Mouse (Mus musculus): Measurements from ENCODE around the gene Atpaf1. TPM values are rescaled to one million over a fixed set of nuclear protein-coding genes. Genes with fewer than 3 reads are reported as not detected.
A peak's percentile ranks its signal among the peaks of the same experiment; 100 is the strongest.

Gene Atpaf1
- polyA plus RNA-seq, 1 experiment from 2014 or later: 42.1 TPM

- no peak overlapping the region for H3K4me3 ChIP-seq (ENCODE audit: low read depth, low read length)
- no peaks in the 10 kb centered on the region for H3K27me3 ChIP-seq (replicated peaks; ENCODE audit: control insufficient read depth, insufficient read depth, low read length)
- H3K4me2 ChIP-seq: no peak overlapping the region; the same call in 1 of the 2 replicates
- peaks cover 20% of the 10 kb centered on the region; the same call in 1 of the 2 replicates for H3K36me3 ChIP-seq (ENCODE audit: control insufficient read depth, insufficient read depth, low read length)
- no peaks in the 10 kb centered on the region for H3K9me3 ChIP-seq (ENCODE audit: control insufficient read depth, low read length)
- H3K9ac ChIP-seq (ENCODE audit: low read depth, low read length): no peak overlapping the region
- no peak for DNase-seq (ENCODE audit: low spot score)
- no peak overlapping the region for H3K27ac ChIP-seq (ENCODE audit: low read depth, low read length)
- no peak for ATAC-seq (replicated peaks; ENCODE audit: low FRiP score)
- WGBS: 91% methylated on average over 22 of the region's 22 CpGs
- H3K4me1 ChIP-seq (replicated peaks; ENCODE audit: control insufficient read depth, insufficient read depth, low read length): peaks cover 20% of the 10 kb centered on the region
Measured at GRCm38 (mm10) chr4:115831221-115831620, 46.6 kb downstream of the Atpaf1 start.

- ATAC-seq (replicated peaks; ENCODE audit: low FRiP score): no peak
- no peaks in the 10 kb centered on the region for H3K27me3 ChIP-seq (replicated peaks; ENCODE audit: control insufficient read depth, insufficient read depth, low read length)
- DNase-seq (ENCODE audit: low spot score): no peak
- no peak overlapping the region for H3K4me3 ChIP-seq (ENCODE audit: low read depth, low read length)
- no peaks in the 10 kb centered on the region for H3K9me3 ChIP-seq (ENCODE audit: control insufficient read depth, low read length)
- H3K4me2 ChIP-seq: no peak overlapping the region
- H3K4me1 ChIP-seq (replicated peaks; ENCODE audit: control insufficient read depth, insufficient read depth, low read length): peaks cover 20% of the 10 kb centered on the region
- H3K36me3 ChIP-seq (ENCODE audit: control insufficient read depth, insufficient read depth, low read length): peaks cover 20% of the 10 kb centered on the region; the same call in 1 of the 2 replicates
- no peak overlapping the region for H3K9ac ChIP-seq (ENCODE audit: low read depth, low read length)
- no peak overlapping the region for H3K27ac ChIP-seq (ENCODE audit: low read depth, low read length)
- WGBS: 62% methylated on average over 2 of the region's 2 CpGs
Measured at GRCm38 (mm10) chr4:115832040-115832439, 47.4 kb downstream of the Atpaf1 start.

- no peaks in the 10 kb centered on the region for H3K9me3 ChIP-seq (ENCODE audit: control insufficient read depth, low read length)
- ATAC-seq (replicated peaks; ENCODE audit: low FRiP score): no peak
- H3K27me3 ChIP-seq (replicated peaks; ENCODE audit: control insufficient read depth, insufficient read depth, low read length): no peaks in the 10 kb centered on the region
- H3K36me3 ChIP-seq (ENCODE audit: control insufficient read depth, insufficient read depth, low read length): peaks cover 20% of the 10 kb centered on the region; the same call in 1 of the 2 replicates
- no peak overlapping the region for H3K4me2 ChIP-seq
- 68% methylated on average over 2 of the region's 2 CpGs for WGBS
- DNase-seq (ENCODE audit: low spot score): no peak
- no peak overlapping the region for H3K9ac ChIP-seq (ENCODE audit: low read depth, low read length)
- peaks cover 9% of the 10 kb centered on the region; the same call in 1 of the 2 replicates for H3K4me1 ChIP-seq (replicated peaks; ENCODE audit: control insufficient read depth, insufficient read depth, low read length)
- H3K27ac ChIP-seq (ENCODE audit: low read depth, low read length): no peak overlapping the region
- H3K4me3 ChIP-seq (ENCODE audit: low read depth, low read length): no peak overlapping the region
Measured at GRCm38 (mm10) chr4:115835576-115835975, 51.0 kb downstream of the Atpaf1 start.

- Histone ChIP-seq H3K27ac (ENCODE audit: low read depth, low read length) (no peak overlapping the region), H3K4me2 (peak overlapping the region; percentile 62), H3K9ac (ENCODE audit: low read depth, low read length) (peak overlapping the region; percentile 26; the same call in 1 of the 2 replicates), H3K4me3 (ENCODE audit: low read depth, low read length) (peak overlapping the region; percentile 78), H3K27me3 (replicated peaks; ENCODE audit: control insufficient read depth, insufficient read depth, low read length) (no peaks in the 10 kb centered on the region), H3K4me1 (replicated peaks; ENCODE audit: control insufficient read depth, insufficient read depth, low read length) (peaks cover 13% of the 10 kb centered on the region; the same call in 1 of the 2 replicates), H3K36me3 (ENCODE audit: control insufficient read depth, insufficient read depth, low read length) (peaks cover 15% of the 10 kb centered on the region; the same call in 1 of the 2 replicates), H3K9me3 (ENCODE audit: control insufficient read depth, low read length) (no peaks in the 10 kb centered on the region)
- DNase-seq (ENCODE audit: low spot score): no peak
- ATAC-seq (replicated peaks; ENCODE audit: low FRiP score): no peak
- 47% methylated on average over 4 of the region's 4 CpGs for WGBS
Measured at GRCm38 (mm10) chr4:115838196-115838595, 53.6 kb downstream of the Atpaf1 start.

GRCm38 (mm10) chr4:115838696-115839641, 54.4 kb downstream of the Atpaf1 start, which contains the start of gene Mknk1:
Gene Mknk1 (plus strand): TSS chr4:115839198.
- Histone ChIP-seq H3K9ac (ENCODE audit: low read depth, low read length) (peak within 1 kb of the TSS; percentile 75), H3K27ac (ENCODE audit: low read depth, low read length) (peak within 1 kb of the TSS; percentile 56), H3K4me1 (replicated peaks; ENCODE audit: control insufficient read depth, insufficient read depth, low read length) (peaks cover 13% of the 10 kb centered on the region; the same call in 1 of the 2 replicates), H3K9me3 (ENCODE audit: control insufficient read depth, low read length) (no peaks in the 10 kb centered on the region), H3K4me3 (ENCODE audit: low read depth, low read length) (peak within 1 kb of the TSS; percentile 78), H3K4me2 (peak within 1 kb of the TSS; percentile 62), H3K36me3 (ENCODE audit: control insufficient read depth, insufficient read depth, low read length) (peaks cover 11% of the 10 kb centered on the region; the same call in 1 of the 2 replicates), H3K27me3 (replicated peaks; ENCODE audit: control insufficient read depth, insufficient read depth, low read length) (no peaks in the 10 kb centered on the region)
- DNase-seq (ENCODE audit: low spot score) (peak; percentile 91), ATAC-seq (replicated peaks; ENCODE audit: low FRiP score) (peak; percentile 94)
- 1% methylated on average over 51 of the region's 51 CpGs for WGBS

GRCm38 (mm10) chr4:115839956-115840355, 55.3 kb downstream of the Atpaf1 start:
- DNase-seq (ENCODE audit: low spot score): no peak
- Histone ChIP-seq H3K4me3 (ENCODE audit: low read depth, low read length) (peak overlapping the region; percentile 78), H3K9me3 (ENCODE audit: control insufficient read depth, low read length) (no peaks in the 10 kb centered on the region), H3K27ac (ENCODE audit: low read depth, low read length) (no peak overlapping the region), H3K27me3 (replicated peaks; ENCODE audit: control insufficient read depth, insufficient read depth, low read length) (no peaks in the 10 kb centered on the region), H3K9ac (ENCODE audit: low read depth, low read length) (peak overlapping the region; percentile 75), H3K4me2 (peak overlapping the region; percentile 62), H3K4me1 (replicated peaks; ENCODE audit: control insufficient read depth, insufficient read depth, low read length) (peaks cover 13% of the 10 kb centered on the region), H3K36me3 (ENCODE audit: control insufficient read depth, insufficient read depth, low read length) (peaks cover 8% of the 10 kb centered on the region; the same call in 1 of the 2 replicates)
- WGBS: 48% methylated on average over 4 of the region's 4 CpGs
- ATAC-seq (replicated peaks; ENCODE audit: low FRiP score): no peak

GRCm38 (mm10) chr4:115840842-115841241, 56.2 kb downstream of the Atpaf1 start:
- no peak overlapping the region for H3K4me3 ChIP-seq (ENCODE audit: low read depth, low read length)
- H3K4me1 ChIP-seq (replicated peaks; ENCODE audit: control insufficient read depth, insufficient read depth, low read length): peaks cover 20% of the 10 kb centered on the region
- H3K36me3 ChIP-seq (ENCODE audit: control insufficient read depth, insufficient read depth, low read length): peaks cover 8% of the 10 kb centered on the region; the same call in 1 of the 2 replicates
- DNase-seq (ENCODE audit: low spot score) (no peak), ATAC-seq (replicated peaks; ENCODE audit: low FRiP score) (no peak)
- H3K4me2 ChIP-seq: peak overlapping the region; percentile 62
- no peaks in the 10 kb centered on the region for H3K9me3 ChIP-seq (ENCODE audit: control insufficient read depth, low read length)
- 96% methylated on average over 4 of the region's 4 CpGs for WGBS
- no peak overlapping the region for H3K9ac ChIP-seq (ENCODE audit: low read depth, low read length)
- no peaks in the 10 kb centered on the region for H3K27me3 ChIP-seq (replicated peaks; ENCODE audit: control insufficient read depth, insufficient read depth, low read length)
- no peak overlapping the region for H3K27ac ChIP-seq (ENCODE audit: low read depth, low read length)

- H3K27ac ChIP-seq (ENCODE audit: low read depth, low read length): no peak overlapping the region
- H3K4me1 ChIP-seq (replicated peaks; ENCODE audit: control insufficient read depth, insufficient read depth, low read length): peaks cover 58% of the 10 kb centered on the region
Measured at GRCm38 (mm10) chr4:115846656-115847055, 62.0 kb downstream of the Atpaf1 start.

More at GRCm38 (mm10) chr4:115846656-115847055, 62.0 kb downstream of the Atpaf1 start:
- Histone ChIP-seq H3K4me3 (ENCODE audit: low read depth, low read length) (no peak overlapping the region), H3K9ac (ENCODE audit: low read depth, low read length) (no peak overlapping the region), H3K27me3 (replicated peaks; ENCODE audit: control insufficient read depth, insufficient read depth, low read length) (no peaks in the 10 kb centered on the region), H3K4me2 (no peak overlapping the region), H3K9me3 (ENCODE audit: control insufficient read depth, low read length) (no peaks in the 10 kb centered on the region), H3K36me3 (ENCODE audit: control insufficient read depth, insufficient read depth, low read length) (peaks cover 8% of the 10 kb centered on the region; the same call in 1 of the 2 replicates)
- WGBS: 64% methylated on average over 2 of the region's 2 CpGs
- DNase-seq (ENCODE audit: low spot score) (no peak), ATAC-seq (replicated peaks; ENCODE audit: low FRiP score) (no peak)
